Mouse (Mus musculus) B cell, adult (primary cell): ENCODE measurements around the gene Scyl2. TPM values are rescaled to one million over a fixed set of nuclear protein-coding genes. Genes with fewer than 3 reads are reported as not detected.

ENCODE experiments used
- total RNA-seq: library from RNA; stranded (reverse); gene quantifications from 4 replicates; pipeline ENCODE4 v1.2.4, GENCODE M21; 2023; ENCODE audit not compliant: inconsistent age

The Scyl2 gene
- 34.6 to 40.9 TPM (median 37.8 TPM) in 4 replicates for total RNA-seq

DNA sequence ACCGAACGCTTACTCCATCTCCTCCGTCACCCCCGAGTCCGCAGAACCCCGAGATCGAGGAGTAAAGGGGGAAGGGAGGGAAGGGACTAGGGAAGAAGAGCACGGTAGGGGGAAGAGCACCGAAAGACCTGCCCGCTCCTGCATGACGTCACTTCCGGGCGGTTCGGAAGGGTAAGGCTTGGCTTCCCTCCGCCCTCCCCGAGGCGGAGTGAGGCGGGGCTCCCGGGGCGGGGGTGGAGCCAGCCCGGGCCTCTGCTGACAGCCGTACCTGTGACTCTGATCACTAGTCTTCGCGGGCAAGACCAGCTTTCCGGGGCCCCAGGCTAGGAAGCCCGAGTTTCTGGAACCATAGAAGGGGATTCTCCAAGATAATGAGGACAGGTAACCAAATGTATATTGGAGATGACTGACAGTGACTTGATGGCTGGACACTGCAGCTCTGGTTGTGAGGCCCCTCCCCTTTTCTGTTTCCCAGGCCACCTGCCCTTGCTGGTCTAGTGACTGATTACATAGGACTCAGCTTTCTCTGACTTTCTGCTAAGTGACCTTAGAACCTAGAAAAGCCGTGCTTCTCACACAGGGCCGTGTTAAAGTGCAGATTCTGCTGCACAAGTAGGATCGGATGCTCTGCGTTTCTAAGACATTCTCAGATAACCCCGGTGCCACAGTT lies at the start of gene Scyl2:
Gene Scyl2 (minus strand): TSS at position 147 of the 670 bp plus-strand sequence.

DNA sequence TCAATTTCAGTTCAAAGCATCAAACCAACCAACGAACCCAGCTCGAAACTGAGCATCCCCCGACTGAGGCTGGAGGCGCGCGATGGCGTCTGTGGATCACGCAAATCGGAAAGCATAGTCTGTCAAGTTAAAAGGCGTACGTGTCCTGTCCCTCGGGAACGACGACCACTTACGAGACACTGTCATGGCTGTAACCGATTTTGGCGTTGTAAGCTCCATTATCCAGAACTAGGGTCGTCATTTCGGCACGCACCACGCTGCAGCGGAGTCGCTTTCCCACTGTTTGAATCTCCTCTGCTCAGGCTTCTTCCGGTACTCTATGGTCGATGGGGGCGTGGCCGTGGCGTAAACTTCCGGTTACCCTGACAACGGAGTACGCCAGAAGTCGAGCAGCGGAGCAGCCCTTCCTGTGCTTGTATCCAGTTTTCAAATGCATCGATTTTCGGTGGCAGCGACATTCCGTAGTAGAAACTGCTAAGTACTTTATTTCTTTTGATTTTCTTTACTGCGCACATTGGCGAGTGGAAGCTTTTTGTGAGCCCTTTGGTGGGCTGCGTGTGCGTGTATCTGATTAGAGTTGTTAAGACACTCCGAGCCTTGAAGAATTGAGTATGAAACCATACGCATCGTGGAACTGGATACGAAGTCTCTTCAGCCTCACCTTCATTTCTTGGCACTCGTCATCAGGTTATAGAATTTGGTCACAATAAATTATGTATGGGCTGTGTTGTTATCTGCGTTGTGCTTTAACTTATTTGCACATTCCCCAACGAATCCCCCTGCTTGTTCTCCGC lies 46.1 kb upstream of the Scyl2 start, which contains the start of gene Actr6:
Gene Actr6 (minus strand): TSS at position 295 of the 794 bp plus-strand sequence.

DNA sequence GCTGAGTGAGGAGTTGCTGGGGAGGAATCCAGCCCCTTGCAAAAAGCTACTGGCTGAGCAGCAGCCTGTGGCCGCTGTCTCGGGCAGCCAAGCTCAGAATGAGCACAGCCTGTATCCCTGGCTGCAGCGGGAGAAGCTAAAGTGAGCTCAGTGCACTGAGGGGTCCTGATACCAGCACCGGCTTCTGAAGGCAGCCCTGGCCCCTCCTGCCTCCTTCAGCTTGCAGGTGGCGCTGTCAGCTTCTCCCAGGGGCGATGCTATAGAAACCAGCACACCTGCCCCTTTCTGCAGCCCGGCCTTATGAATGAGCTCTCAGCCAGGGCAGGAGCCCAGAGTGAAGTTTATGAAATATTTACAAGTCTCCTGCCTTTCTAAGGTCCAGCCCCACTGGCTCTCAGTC lies 65.0 kb downstream of the Scyl2 start, which contains the start of gene Slc17a8:
Gene Slc17a8 (minus strand): TSS at position 125 of the 400 bp plus-strand sequence.

Other genes starting within 250 kb of the Scyl2 start
- 0.36 to 4.4 TPM (median 0.96 TPM) in 4 replicates for gene Gas2l3, start 242.3 kb downstream of the Scyl2 start, total RNA-seq
- gene Nr1h4, start 152.7 kb downstream of the Scyl2 start, total RNA-seq: not detected in 4 replicates
- 0.27 TPM in 1 of 4 replicates, not detected in the others for gene Slc17a8, start 65.0 kb downstream of the Scyl2 start, total RNA-seq
- gene Actr6, start 46.0 kb upstream of the Scyl2 start, total RNA-seq: 12.2 to 23.2 TPM (median 15.9 TPM) in 4 replicates
- gene Uhrf1bp1l, start 58.7 kb upstream of the Scyl2 start, total RNA-seq: 55.4 to 63.7 TPM (median 59.7 TPM) in 4 replicates
- not detected in 4 replicates for gene Anks1b, start 187.2 kb upstream of the Scyl2 start, total RNA-seq